Mouse (Mus musculus) layer of hippocampus, postnatal 10 days (tissue): ENCODE measurements around the gene Cit. TPM values are rescaled to one million over a fixed set of nuclear protein-coding genes. Genes with fewer than 3 reads are reported as not detected.
A peak's percentile ranks its signal among the peaks of the same experiment; 100 is the strongest.

Experiments
- DNase-seq, 2 experiments: peaks; one replicate each; pipeline ENCODE4 v3.0.0; 2021; ENCODE audit warnings: low spot score in 2 of 2
- total RNA-seq, 2 experiments: library from RNA; stranded (reverse); gene quantifications; 2 replicates each; pipeline ENCODE4 v1.2.3; 2021

Gene Cit
- total RNA-seq, 2 experiments from 2014 or later = 42.8 to 52.6 TPM

- peak; percentile 36 to 47 for DNase-seq
These were observed 64.0 kb downstream of the Cit start for GRCm38 (mm10) chr5:115909106-115909505.

- DNase-seq = no peak
These were observed 65.4 kb downstream of the Cit start for GRCm38 (mm10) chr5:115910491-115910890.

- DNase-seq = no peak
These were observed 70.4 kb downstream of the Cit start for GRCm38 (mm10) chr5:115915481-115915880.

GRCm38 (mm10) chr5:115917960-115918359, 72.9 kb downstream of the Cit start:
- DNase-seq = no peak

GRCm38 (mm10) chr5:115918597-115919351, 73.7 kb downstream of the Cit start:
- DNase-seq = no peak

GRCm38 (mm10) chr5:115921990-115922389, 76.9 kb downstream of the Cit start:
- no peak for DNase-seq

GRCm38 (mm10) chr5:115924946-115925345, 79.9 kb downstream of the Cit start:
- no peak for DNase-seq

GRCm38 (mm10) chr5:115928786-115929507, 83.9 kb downstream of the Cit start:
- no peak for DNase-seq

- DNase-seq = no peak
These were observed 87.2 kb downstream of the Cit start for GRCm38 (mm10) chr5:115932325-115932724.

GRCm38 (mm10) chr5:115936851-115937250, 91.8 kb downstream of the Cit start:
- DNase-seq = no peak

GRCm38 (mm10) chr5:115937566-115937965, 92.5 kb downstream of the Cit start:
- DNase-seq = no peak

GRCm38 (mm10) chr5:115938999-115939398, 93.9 kb downstream of the Cit start:
- DNase-seq = no peak

GRCm38 (mm10) chr5:115942389-115942788, 97.3 kb downstream of the Cit start:
- DNase-seq = no peak

GRCm38 (mm10) chr5:115944791-115945490, 99.9 kb downstream of the Cit start:
- no peak for DNase-seq

- no peak for DNase-seq
These were observed 102.7 kb downstream of the Cit start for GRCm38 (mm10) chr5:115947622-115948353.

- DNase-seq = no peak
These were observed 105.9 kb downstream of the Cit start for GRCm38 (mm10) chr5:115950936-115951335.

GRCm38 (mm10) chr5:115953173-115953572, 108.1 kb downstream of the Cit start:
- DNase-seq = no peak

- DNase-seq = no peak
These were observed 109.0 kb downstream of the Cit start for GRCm38 (mm10) chr5:115954084-115954483.

GRCm38 (mm10) chr5:115954549-115954948, 109.5 kb downstream of the Cit start:
- no peak for DNase-seq

- DNase-seq = no peak
These were observed 110.1 kb downstream of the Cit start for GRCm38 (mm10) chr5:115955131-115955530.

- DNase-seq = no peak
These were observed 111.0 kb downstream of the Cit start for GRCm38 (mm10) chr5:115956048-115956447.
